ENCODE assay signal across 24 mouse cellular contexts in the genomic region with DNA sequence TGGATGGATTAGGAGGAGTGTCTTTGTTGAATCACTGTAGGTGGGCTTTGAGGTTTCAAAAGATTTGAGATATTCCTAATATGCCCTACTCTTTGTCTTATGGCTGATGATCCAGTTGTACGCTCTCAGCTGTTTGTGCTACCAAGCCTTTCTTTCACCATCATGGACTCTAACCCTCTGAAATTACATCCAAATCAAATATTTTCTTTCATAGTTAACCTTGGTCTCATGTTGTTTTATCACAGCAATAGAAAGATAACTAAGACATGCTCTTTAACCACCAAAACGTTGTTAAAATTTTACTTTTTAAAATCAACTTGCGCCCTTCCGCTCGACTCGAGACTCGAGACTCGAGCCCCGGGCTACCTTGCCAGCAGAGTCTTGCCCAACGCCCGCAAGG.
"Had no signal": no experiment of that assay in that cellular context is flagged by ENCODE, and none has a peak within 500 bp of the region (broad histone marks: within the 10 kb centered on the region; RNA-seq: fewer than 3 reads in every experiment).

No protein-coding gene starts in this region.

- H3K4me1 ChIP-seq: forebrain, embryonic 10.5 days; forebrain, embryonic 12.5 days; forebrain, embryonic 13.5 days had no signal

- H3K9me3 ChIP-seq: embryonic facial prominence, embryonic 10.5 days; embryonic facial prominence, embryonic 12.5 days; embryonic facial prominence, embryonic 13.5 days; embryonic facial prominence, embryonic 15.5 days; forebrain, embryonic 10.5 days; forebrain, embryonic 12.5 days; forebrain, embryonic 13.5 days; forebrain, embryonic 15.5 days had no signal

- H3K36me3 ChIP-seq: embryonic facial prominence, embryonic 10.5 days; embryonic facial prominence, embryonic 12.5 days; embryonic facial prominence, embryonic 13.5 days; embryonic facial prominence, embryonic 15.5 days; forebrain, embryonic 10.5 days; forebrain, embryonic 12.5 days; forebrain, embryonic 15.5 days had no signal

- DNase-seq: cerebellum, adult 9-11 months; cerebellum, postnatal 10 days; cerebellum, postnatal 14 days; cerebellum, postnatal 25 days; cerebellum, postnatal 36 days; embryo, embryonic 11 days; forebrain, postnatal 0 days; gastrocnemius, adult 2 months; gastrocnemius, postnatal 10 days; gastrocnemius, postnatal 14 days; gastrocnemius, postnatal 25 days; gastrocnemius, postnatal 36 days; heart, adult 11 months; heart, adult 18-20 months; heart, adult 2 months had no signal

- H3K9ac ChIP-seq: embryonic facial prominence, embryonic 12.5 days; embryonic facial prominence, embryonic 13.5 days; embryonic facial prominence, embryonic 15.5 days; forebrain, embryonic 12.5 days; forebrain, embryonic 13.5 days; forebrain, embryonic 15.5 days; forebrain, postnatal 0 days had no signal

- H3K27ac ChIP-seq: embryonic facial prominence, embryonic 10.5 days; embryonic facial prominence, embryonic 12.5 days; embryonic facial prominence, embryonic 13.5 days; embryonic facial prominence, embryonic 15.5 days; forebrain, embryonic 10.5 days; forebrain, embryonic 12.5 days; forebrain, embryonic 13.5 days; forebrain, embryonic 15.5 days; gastrocnemius, adult 2 months; heart, adult 2 months had no signal

- H3K4me3 ChIP-seq: embryonic facial prominence, embryonic 10.5 days; embryonic facial prominence, embryonic 12.5 days; embryonic facial prominence, embryonic 13.5 days; embryonic facial prominence, embryonic 15.5 days; erythroblast, embryonic 14.5 days; forebrain, embryonic 10.5 days; forebrain, embryonic 12.5 days; forebrain, embryonic 13.5 days; forebrain, embryonic 15.5 days; gastrocnemius, adult 2 months; heart, adult 2 months had no signal

- H3K27me3 ChIP-seq: embryonic facial prominence, embryonic 12.5 days; embryonic facial prominence, embryonic 13.5 days; embryonic facial prominence, embryonic 15.5 days; forebrain, embryonic 12.5 days; forebrain, embryonic 13.5 days; forebrain, embryonic 15.5 days had no signal
